Mouse (Mus musculus): Measurements from ENCODE around the gene Pigg. TPM values are rescaled to one million over a fixed set of nuclear protein-coding genes. Genes with fewer than 3 reads are reported as not detected.

Gene Pigg
- polyA plus RNA-seq, 1 experiment = 1.8 TPM

DNA sequence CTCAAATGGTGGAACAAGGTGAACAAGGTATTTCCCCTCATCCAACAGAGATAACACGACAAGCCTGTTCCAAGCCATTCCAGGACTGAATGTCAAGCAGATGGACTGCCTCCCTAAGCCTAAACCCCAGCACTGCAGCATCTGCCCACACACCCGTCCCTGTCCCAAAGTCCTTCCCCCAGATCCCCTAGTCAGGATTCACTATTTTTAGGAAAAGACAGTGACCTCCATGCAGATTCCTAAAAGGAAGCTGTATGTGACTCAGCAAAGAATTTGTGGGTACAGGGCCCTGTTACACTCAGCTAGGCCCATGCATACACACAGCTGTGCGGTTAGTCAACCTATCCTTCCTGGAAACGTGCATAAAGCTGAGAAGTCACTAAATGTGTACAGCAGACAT is 74.0 kb downstream of the Pigg start:
- Histone ChIP-seq H3K36me3 (ENCODE audit: control insufficient read depth, insufficient read depth) (no peaks in the 10 kb centered on the region), H3K79me2 (ENCODE audit: control insufficient read depth, insufficient read depth) (no peaks in the 10 kb centered on the region), H3ac (ENCODE audit: control insufficient read depth, insufficient read length, low read depth) (no peak overlapping the region), H3K4me3 (ENCODE audit: insufficient read depth, poor library complexity, severe bottlenecking) (no peak overlapping the region), H3K79me3 (ENCODE audit: low read depth) (no peaks in the 10 kb centered on the region), H3K27me3 (ENCODE audit: control insufficient read depth, insufficient read depth, insufficient read length) (no peaks in the 10 kb centered on the region)
- TF ChIP-seq MYOG (IDR thresholded peaks at IDR 0.05; ENCODE audit: control insufficient read depth, extremely low read depth, insufficient read length) (no peak), USF1 (IDR thresholded peaks at IDR 0.05; ENCODE audit: low read depth) (no peak), CTCF (IDR thresholded peaks at IDR 0.05; ENCODE audit: control insufficient read depth, insufficient read depth, insufficient read length) (no peak), CEBPB (IDR thresholded peaks at IDR 0.05; ENCODE audit: low read depth) (no peak), MAX (IDR thresholded peaks at IDR 0.05) (no peak), MYOD1 (IDR thresholded peaks at IDR 0.05; ENCODE audit: control insufficient read depth, insufficient read length, low read depth) (no peak), FOSL1 (IDR thresholded peaks at IDR 0.05; ENCODE audit: insufficient read depth, low read length, poor library complexity, severe bottlenecking) (no peak)

GRCm38 (mm10) chr5:108388201-108388600 is 75.8 kb downstream of the Pigg start, which contains the start of gene Pde6b:
TSS of gene Pde6b (plus strand) at chr5:108388391.
- Histone ChIP-seq H3K79me3 (ENCODE audit: low read depth) (no peaks in the 10 kb centered on the region), H3ac (ENCODE audit: control insufficient read depth, insufficient read length, low read depth) (no peak within 1 kb of the TSS), H3K36me3 (ENCODE audit: control insufficient read depth, insufficient read depth) (no peaks in the 10 kb centered on the region), H3K79me2 (ENCODE audit: control insufficient read depth, insufficient read depth) (no peaks in the 10 kb centered on the region), H3K4me3 (ENCODE audit: insufficient read depth, poor library complexity, severe bottlenecking) (no peak within 1 kb of the TSS), H3K27me3 (ENCODE audit: control insufficient read depth, insufficient read depth, insufficient read length) (no peaks in the 10 kb centered on the region)
- no peak for TF ChIP-seq USF1 (IDR thresholded peaks at IDR 0.05; ENCODE audit: low read depth)
- TF ChIP-seq MAX (IDR thresholded peaks at IDR 0.05) = no peak
- no peak for TF ChIP-seq CTCF (IDR thresholded peaks at IDR 0.05; ENCODE audit: control insufficient read depth, insufficient read depth, insufficient read length)
- no peak for TF ChIP-seq CEBPB (IDR thresholded peaks at IDR 0.05; ENCODE audit: low read depth)
- TF ChIP-seq FOSL1 (IDR thresholded peaks at IDR 0.05; ENCODE audit: insufficient read depth, low read length, poor library complexity, severe bottlenecking) = no peak
- no peak for TF ChIP-seq MYOD1 (IDR thresholded peaks at IDR 0.05; ENCODE audit: control insufficient read depth, insufficient read length, low read depth)
- TF ChIP-seq MYOG (IDR thresholded peaks at IDR 0.05; ENCODE audit: control insufficient read depth, extremely low read depth, insufficient read length) = no peak

GRCm38 (mm10) chr5:108389744-108390143 is 77.3 kb downstream of the Pigg start:
- no peaks in the 10 kb centered on the region for H3K36me3 ChIP-seq (ENCODE audit: control insufficient read depth, insufficient read depth)
- no peaks in the 10 kb centered on the region for H3K79me3 ChIP-seq (ENCODE audit: low read depth)
- H3K27me3 ChIP-seq (ENCODE audit: control insufficient read depth, insufficient read depth, insufficient read length) = no peaks in the 10 kb centered on the region
- H3ac ChIP-seq (ENCODE audit: control insufficient read depth, insufficient read length, low read depth) = no peak overlapping the region
- TF ChIP-seq CEBPB (IDR thresholded peaks at IDR 0.05; ENCODE audit: low read depth) (no peak), MYOG (IDR thresholded peaks at IDR 0.05; ENCODE audit: control insufficient read depth, extremely low read depth, insufficient read length) (no peak)
- H3K4me3 ChIP-seq (ENCODE audit: insufficient read depth, poor library complexity, severe bottlenecking) = no peak overlapping the region
- H3K79me2 ChIP-seq (ENCODE audit: control insufficient read depth, insufficient read depth) = no peaks in the 10 kb centered on the region

Other genes starting within 250 kb of the Pigg start
- gene Mtf2, start 246.9 kb upstream of the Pigg start, polyA plus RNA-seq (2012; fragmentation: generic; extraction: Trizol) = 12.0 TPM
- 16.8 TPM for gene Tmed5, start 180.0 kb upstream of the Pigg start, polyA plus RNA-seq (2012; fragmentation: generic; extraction: Trizol)
- 0.55 TPM for gene Ccdc18, start 179.7 kb upstream of the Pigg start, polyA plus RNA-seq (2012; fragmentation: generic; extraction: Trizol)
- gene Dr1, start 43.7 kb upstream of the Pigg start, polyA plus RNA-seq (2012; fragmentation: generic; extraction: Trizol) = 13.0 TPM
- gene Gm42517, start 55.3 kb downstream of the Pigg start, polyA plus RNA-seq (2012; fragmentation: generic; extraction: Trizol) = 1.1 TPM
- 0.01 TPM for gene Pde6b, start 75.8 kb downstream of the Pigg start, polyA plus RNA-seq (2012; fragmentation: generic; extraction: Trizol)
- gene Atp5k, start 121.8 kb downstream of the Pigg start, polyA plus RNA-seq (2012; fragmentation: generic; extraction: Trizol) = 1,015 TPM
- gene Mfsd7a, start 136.3 kb downstream of the Pigg start, polyA plus RNA-seq (2012; fragmentation: generic; extraction: Trizol) = 0.25 TPM
- gene Pcgf3, start 148.6 kb downstream of the Pigg start, polyA plus RNA-seq (2012; fragmentation: generic; extraction: Trizol) = 14.4 TPM
- not detected for gene Cplx1, start 237.4 kb downstream of the Pigg start, polyA plus RNA-seq (2012; fragmentation: generic; extraction: Trizol)

Measured in C2C12 (cell line).